Mouse (Mus musculus) cortical plate, adult 2 months (tissue): ENCODE data around the gene Gm49378.

Experiments used
- CTCF ChIP-seq: fragments of 200-500 bp; IDR thresholded peaks from 2 replicates; pipeline ENCODE4 v1.5.1; 2011; ENCODE audit warnings: mild to moderate bottlenecking, control low read depth, low read length; ENCODE audit not compliant: insufficient read depth; ENCODE audit errors: extremely low read depth
- POLR2A ChIP-seq: fragments of 200-500 bp; IDR thresholded peaks from 2 replicates; pipeline ENCODE4 v1.6.1; 2011; ENCODE audit warnings: mild to moderate bottlenecking, low read length, control low read depth; ENCODE audit not compliant: insufficient read depth; ENCODE audit errors: extremely low read depth

GRCm38 (mm10) chr14:55604823-55605222 lies 32.9 kb downstream of the Gm49378 start:
- TF ChIP-seq POLR2A (no peak), CTCF (no peak)
